Mouse (Mus musculus) heart, embryonic 11.5 days (tissue): ENCODE measurements at regions not wholly inside any gene's neighbourhood (a gene's known extent, or its start where the extent isn't known, plus 50 kb on each side); places are given as distances from the start of the nearest gene placed in this dataset.
A peak's percentile ranks its signal among the peaks of the same experiment; 100 is the strongest.

Experiments used
- ATAC-seq: fragments of 200-750 bp; cut with Nextera tagmentation; replicated peaks from 2 replicates; pipeline ENCODE4 v1.8.0; 2017; ENCODE audit warnings: moderate library complexity; ENCODE audit not compliant: insufficient number of reproducible peaks, low FRiP score, low TSS enrichment
- H3K27ac ChIP-seq: fragments of 300-500 bp; sonication (generic); 2 replicates; pipeline ENCODE4 v1.5.1; 2014; ENCODE audit warnings: mild to moderate bottlenecking, low read depth, low read length
- H3K27me3 ChIP-seq: fragments of 300-500 bp; sonication (generic); 2 replicates; pipeline ENCODE4 v1.6.1; 2014; ENCODE audit warnings: mild to moderate bottlenecking, low read length, mixed read lengths; ENCODE audit not compliant: control insufficient read depth, insufficient read depth
- H3K36me3 ChIP-seq: fragments of 300-500 bp; sonication (generic); 2 replicates; pipeline ENCODE4 v1.6.1; 2014; ENCODE audit warnings: mild to moderate bottlenecking, low read length, moderate library complexity, mixed read lengths; ENCODE audit not compliant: control insufficient read depth, insufficient read depth
- H3K4me1 ChIP-seq: fragments of 300-500 bp; sonication (generic); 2 replicates; pipeline ENCODE4 v1.6.1; 2014; ENCODE audit warnings: low read length; ENCODE audit not compliant: control insufficient read depth, insufficient read depth
- H3K4me2 ChIP-seq: fragments of 300-500 bp; sonication (generic); 2 replicates; pipeline ENCODE4 v1.6.1; 2014; ENCODE audit warnings: mild to moderate bottlenecking, moderate library complexity
- H3K4me3 ChIP-seq: fragments of 300-500 bp; sonication (generic); 2 replicates; pipeline ENCODE4 v1.5.1; 2014; ENCODE audit warnings: low read depth, low read length
- H3K9ac ChIP-seq: fragments of 300-500 bp; sonication (generic); 2 replicates; pipeline ENCODE4 v1.6.1; 2014; ENCODE audit warnings: mild to moderate bottlenecking, low read depth, low read length, moderate library complexity
- H3K9me3 ChIP-seq: fragments of 300-500 bp; sonication (generic); replicated peaks from 2 replicates; pipeline ENCODE4 v1.6.1; 2016; ENCODE audit warnings: low read length; ENCODE audit not compliant: control insufficient read depth
- WGBS: fragments of 180-500 bp; shearing (Covaris S2); extraction: QIAGEN DNeasy Blood & Tissue Kit; methylation state at CpG from one replicate; pipeline ENCODE4 v1.1.7; 2014; ENCODE audit not compliant: insufficient replicate concordance; 5-methylcytosine and 5-hydroxymethylcytosine counted together

DNA sequence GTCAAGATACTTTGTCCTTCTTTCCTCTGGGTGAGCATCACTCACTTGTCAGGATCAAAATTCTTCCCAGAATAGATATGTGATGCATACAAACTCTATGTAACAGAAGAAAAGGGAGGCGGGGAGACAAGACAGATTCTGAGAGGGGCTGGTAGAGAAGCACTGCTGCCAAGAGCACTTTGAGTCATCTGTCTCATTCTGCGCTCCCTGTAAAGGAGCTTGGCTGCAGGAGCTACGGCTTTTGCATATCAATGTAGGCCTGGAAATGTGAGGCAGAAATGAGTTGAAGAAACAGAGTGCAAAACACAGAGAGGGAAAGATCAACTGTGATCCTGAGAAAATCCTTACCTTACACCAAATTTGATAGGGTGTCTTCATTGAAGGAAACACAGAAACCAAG is 162.6 kb upstream of the Syndig1 start:
- 64% methylated on average over 3 of the region's 3 CpGs for WGBS
- Histone ChIP-seq H3K9ac (no peak overlapping the region), H3K9me3 (no peaks in the 10 kb centered on the region), H3K36me3 (no peaks in the 10 kb centered on the region), H3K4me3 (no peak overlapping the region), H3K27ac (no peak overlapping the region), H3K27me3 (no peaks in the 10 kb centered on the region), H3K4me2 (no peak overlapping the region), H3K4me1 (no peaks in the 10 kb centered on the region)
- ATAC-seq, result no peak

DNA sequence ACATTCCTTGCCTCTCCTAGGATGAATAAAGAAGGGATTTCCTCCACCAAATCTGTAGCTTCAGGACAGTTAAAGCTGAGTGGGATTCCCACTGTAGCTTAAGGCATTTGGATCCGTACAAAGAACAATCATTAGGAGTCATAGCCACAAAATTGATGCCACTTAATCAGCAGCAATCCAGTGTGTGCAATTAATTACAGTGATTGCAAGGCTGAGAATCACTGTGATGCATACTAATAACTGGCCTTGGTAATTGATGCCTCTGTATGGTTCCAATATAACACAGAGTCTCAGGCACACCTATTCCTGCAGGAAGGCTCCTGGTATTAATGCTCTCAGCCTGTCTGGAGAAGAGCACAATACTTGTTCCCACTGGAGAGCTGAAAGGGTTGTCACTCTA is 157.1 kb upstream of the Syndig1 start:
- Histone ChIP-seq H3K4me3 (no peak overlapping the region), H3K4me2 (no peak overlapping the region), H3K9me3 (no peaks in the 10 kb centered on the region), H3K4me1 (no peaks in the 10 kb centered on the region), H3K27ac (no peak overlapping the region), H3K27me3 (no peaks in the 10 kb centered on the region), H3K36me3 (no peaks in the 10 kb centered on the region), H3K9ac (no peak overlapping the region)
- ATAC-seq, result no peak
- 61% methylated on average over 1 of the region's 1 CpGs for WGBS

DNA sequence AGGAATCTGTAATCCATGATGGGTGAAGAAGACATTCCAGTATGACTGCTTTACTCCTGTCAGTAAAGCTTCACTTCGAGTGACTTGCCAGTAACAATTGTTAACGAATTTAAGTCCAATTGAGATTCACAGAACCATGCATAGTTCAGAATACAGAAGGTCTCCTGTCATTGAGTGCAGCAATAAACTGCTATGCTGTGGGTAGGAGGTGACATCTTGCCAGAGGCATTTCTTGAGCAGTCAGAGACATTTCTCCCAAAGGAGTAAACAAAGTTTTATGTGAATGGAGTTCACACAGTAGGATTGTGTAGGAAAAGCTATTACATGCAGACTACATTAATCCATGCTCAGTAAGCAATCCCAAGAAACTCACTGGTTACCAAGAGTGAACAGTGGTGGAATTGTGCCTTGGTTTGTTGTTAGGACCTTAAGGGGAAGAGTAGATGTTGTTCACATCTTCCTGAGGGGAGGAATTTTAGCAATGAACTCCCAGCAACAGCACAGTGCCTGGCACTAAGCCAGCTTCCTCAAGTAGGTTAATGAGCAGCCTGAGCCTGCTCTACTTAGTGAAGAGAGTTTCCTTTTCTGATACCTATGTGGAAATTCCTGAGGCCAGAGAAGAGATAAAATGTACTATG is 149.1 kb upstream of the Syndig1 start:
- no peaks in the 10 kb centered on the region for H3K9me3 ChIP-seq
- H3K27ac ChIP-seq, result peak overlapping the region; percentile 41; the same call in 1 of the 2 replicates
- H3K9ac ChIP-seq, result no peak overlapping the region
- H3K36me3 ChIP-seq, result no peaks in the 10 kb centered on the region
- no peak overlapping the region for H3K4me3 ChIP-seq
- WGBS, result 74% methylated on average over 2 of the region's 2 CpGs
- no peaks in the 10 kb centered on the region for H3K27me3 ChIP-seq
- no peak overlapping the region for H3K4me2 ChIP-seq
- H3K4me1 ChIP-seq, result peaks cover 10% of the 10 kb centered on the region
- ATAC-seq, result no peak

DNA sequence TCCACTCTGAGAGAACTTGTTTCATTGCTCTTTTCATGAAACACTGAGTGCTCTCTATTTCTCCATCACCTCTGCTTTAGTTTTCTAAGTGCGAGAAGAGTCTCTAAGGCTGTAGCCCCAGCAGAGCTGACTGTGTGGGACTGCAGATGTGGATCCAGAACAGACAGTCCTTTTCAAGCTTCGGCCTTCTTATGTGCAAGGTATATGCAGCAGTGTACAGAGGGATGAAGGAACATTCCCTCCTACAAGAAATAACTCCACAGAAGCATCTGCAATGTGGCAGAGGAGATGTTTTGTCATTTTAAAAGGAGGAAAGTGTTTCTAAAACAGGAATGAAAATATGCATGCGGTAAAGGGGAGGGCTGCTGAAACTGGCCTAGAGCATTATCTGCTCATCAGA is 106.7 kb upstream of the Syndig1 start:
- WGBS, result 67% methylated on average over 3 of the region's 3 CpGs
- no peak for ATAC-seq
- no peak overlapping the region for H3K9ac ChIP-seq
- no peaks in the 10 kb centered on the region for H3K36me3 ChIP-seq
- H3K4me1 ChIP-seq, result no peaks in the 10 kb centered on the region
- H3K27me3 ChIP-seq, result no peaks in the 10 kb centered on the region
- no peak overlapping the region for H3K4me3 ChIP-seq
- H3K4me2 ChIP-seq, result no peak overlapping the region
- no peak overlapping the region for H3K27ac ChIP-seq
- H3K9me3 ChIP-seq, result no peaks in the 10 kb centered on the region

GRCm38 (mm10) chr2:149724279-149724678 is 104.7 kb upstream of the Syndig1 start:
- ATAC-seq, result no peak
- Histone ChIP-seq H3K9me3 (no peaks in the 10 kb centered on the region), H3K36me3 (no peaks in the 10 kb centered on the region), H3K4me2 (no peak overlapping the region), H3K4me3 (no peak overlapping the region), H3K27ac (no peak overlapping the region), H3K9ac (no peak overlapping the region), H3K4me1 (no peaks in the 10 kb centered on the region), H3K27me3 (no peaks in the 10 kb centered on the region)
- WGBS, result 22% methylated on average over 7 of the region's 7 CpGs

GRCm38 (mm10) chr2:149725932-149726331 is 103.1 kb upstream of the Syndig1 start:
- no peak for ATAC-seq
- WGBS, result 60% methylated on average over 3 of the region's 3 CpGs
- H3K4me3 ChIP-seq, result no peak overlapping the region
- no peaks in the 10 kb centered on the region for H3K27me3 ChIP-seq
- H3K9ac ChIP-seq, result no peak overlapping the region
- H3K4me1 ChIP-seq, result no peaks in the 10 kb centered on the region
- H3K4me2 ChIP-seq, result no peak overlapping the region
- no peak overlapping the region for H3K27ac ChIP-seq
- no peaks in the 10 kb centered on the region for H3K36me3 ChIP-seq
- no peaks in the 10 kb centered on the region for H3K9me3 ChIP-seq

- no peak overlapping the region for H3K4me3 ChIP-seq
- H3K27ac ChIP-seq, result no peak overlapping the region
- no peak overlapping the region for H3K9ac ChIP-seq
- no peaks in the 10 kb centered on the region for H3K27me3 ChIP-seq
- ATAC-seq, result no peak
- H3K4me1 ChIP-seq, result no peaks in the 10 kb centered on the region
- H3K36me3 ChIP-seq, result no peaks in the 10 kb centered on the region
- WGBS, result 61% methylated on average over 2 of the region's 2 CpGs
- H3K9me3 ChIP-seq, result no peaks in the 10 kb centered on the region
- no peak overlapping the region for H3K4me2 ChIP-seq
Observed at GRCm38 (mm10) chr2:149737837-149738236, 91.2 kb upstream of the Syndig1 start.

DNA sequence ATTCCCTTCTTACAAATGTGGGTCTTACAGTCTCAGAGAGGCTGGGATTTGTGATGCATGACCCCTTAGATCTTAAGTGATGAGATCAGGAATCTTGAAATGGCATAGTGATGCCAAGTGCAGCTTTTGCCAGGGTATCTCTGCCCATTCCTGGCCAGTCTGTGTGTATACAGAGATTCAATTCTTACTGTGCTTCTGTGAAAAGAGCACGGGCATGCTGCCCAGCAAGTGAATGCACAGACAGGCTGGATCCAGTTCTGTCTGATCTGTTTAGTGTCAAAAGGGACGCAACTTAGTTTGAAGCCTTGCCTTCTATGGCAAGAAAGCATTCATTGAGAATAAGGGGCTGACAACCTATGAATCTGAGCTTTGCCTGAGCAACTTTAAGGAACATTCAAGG is 89.1 kb upstream of the Syndig1 start:
- Histone ChIP-seq H3K9me3 (no peaks in the 10 kb centered on the region), H3K4me2 (no peak overlapping the region), H3K9ac (no peak overlapping the region), H3K4me1 (no peaks in the 10 kb centered on the region), H3K4me3 (no peak overlapping the region), H3K27me3 (no peaks in the 10 kb centered on the region), H3K36me3 (no peaks in the 10 kb centered on the region), H3K27ac (no peak overlapping the region)
- 73% methylated on average over 2 of the region's 2 CpGs for WGBS
- no peak for ATAC-seq

GRCm38 (mm10) chr2:149742661-149743060 is 86.3 kb upstream of the Syndig1 start:
- no peaks in the 10 kb centered on the region for H3K36me3 ChIP-seq
- ATAC-seq, result no peak
- 76% methylated on average over 2 of the region's 2 CpGs for WGBS

More at GRCm38 (mm10) chr2:149742661-149743060, 86.3 kb upstream of the Syndig1 start:
- H3K4me1 ChIP-seq, result no peaks in the 10 kb centered on the region
- H3K27ac ChIP-seq, result no peak overlapping the region
- H3K4me2 ChIP-seq, result no peak overlapping the region
- no peak overlapping the region for H3K9ac ChIP-seq
- H3K27me3 ChIP-seq, result no peaks in the 10 kb centered on the region
- H3K4me3 ChIP-seq, result no peak overlapping the region
- H3K9me3 ChIP-seq, result no peaks in the 10 kb centered on the region
